8 mouse cellular contexts compared by ENCODE assay signal in the genomic region with DNA sequence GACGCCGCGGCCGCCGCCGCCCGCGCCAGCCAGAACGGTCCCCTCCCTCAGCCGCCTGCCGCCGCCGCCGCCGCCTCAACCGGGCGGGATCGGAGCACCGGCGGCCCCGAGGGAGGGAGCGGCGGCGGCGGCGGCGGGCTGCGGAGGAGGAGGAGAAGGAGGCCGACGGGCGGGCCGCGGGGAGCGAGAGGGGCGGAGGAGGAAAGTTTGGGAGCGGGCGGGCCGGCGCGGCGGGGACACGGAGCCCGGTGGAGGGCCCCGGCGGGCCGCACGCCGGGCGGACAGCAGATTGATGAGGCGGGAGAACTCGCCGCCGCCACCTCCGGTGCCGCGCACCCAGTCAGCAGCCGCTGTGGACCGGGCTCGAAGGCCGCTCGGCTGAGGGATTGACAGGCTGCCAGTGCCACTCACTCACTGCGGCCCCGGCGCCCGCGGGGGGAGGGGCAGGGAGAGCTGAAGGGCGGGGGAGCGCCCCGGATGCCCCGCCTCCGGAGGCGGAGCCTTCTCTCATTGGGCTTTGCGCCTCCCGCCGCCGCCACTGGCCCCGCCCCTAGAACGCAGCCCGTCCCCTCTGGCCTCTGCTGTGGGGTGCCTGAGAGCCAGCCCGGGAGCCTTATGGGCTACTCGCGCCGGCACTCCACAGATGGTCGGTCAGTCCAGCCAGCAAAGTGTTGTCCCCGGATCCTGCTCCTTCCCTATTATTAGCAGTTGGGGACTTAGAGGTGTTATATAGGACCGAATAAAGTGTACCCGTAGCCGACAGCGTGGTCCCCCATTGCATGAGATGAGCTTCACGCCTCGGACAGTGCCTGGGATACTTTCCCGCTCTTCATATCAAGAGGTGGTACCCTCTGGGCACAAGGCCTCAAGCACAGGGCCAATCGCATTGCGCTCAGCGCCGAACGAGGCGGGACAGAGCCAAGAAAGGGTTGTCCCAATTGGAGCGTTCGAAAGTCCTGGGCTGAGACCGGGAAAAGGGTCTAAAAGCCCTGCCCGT. TPM values are rescaled to one million over a fixed set of nuclear protein-coding genes. Genes with fewer than 3 reads are reported as not detected.
A peak's percentile ranks its signal among the peaks of the same experiment; 100 is the strongest.
DNase-seq lines count a peak whose midpoint lies in the region; ATAC-seq lines count a peak whose summit lies in the region.

A gene (minus strand): TSS at position 838 of the 997 bp plus-strand sequence.

- H3K9ac ChIP-seq in hindbrain, embryonic 13.5 days, result peak within 1 kb of the TSS; percentile 99

- H3K4me3 ChIP-seq in hindbrain, embryonic 13.5 days, result peak within 1 kb of the TSS; percentile 92

- H3K9me3 ChIP-seq in hindbrain, embryonic 13.5 days, result no peaks in the 10 kb centered on the region

- peak within 1 kb of the TSS; percentile 99 for H3K27ac ChIP-seq in hindbrain, embryonic 13.5 days

- whole genome bisulfite sequencing in hindbrain, embryonic 13.5 days, result under 1% methylated on average over 65 of the region's 102 CpGs

- H3K27me3 ChIP-seq in hindbrain, embryonic 13.5 days, result no peaks in the 10 kb centered on the region

- ATAC-seq in hindbrain, embryonic 13.5 days (ENCODE audit: low FRiP score), result peak; percentile 93

- no peaks in the 10 kb centered on the region for H3K36me3 ChIP-seq in hindbrain, embryonic 13.5 days

- H3K4me2 ChIP-seq in hindbrain, embryonic 13.5 days, result peak within 1 kb of the TSS; percentile 88

- peaks cover 27% of the 10 kb centered on the region for H3K4me1 ChIP-seq in hindbrain, embryonic 13.5 days (replicated peaks)

- DNase-seq in Muller cell, postnatal 12 days (ENCODE audit: inconsistent ontology term), result peak; percentile 98
- DNase-seq in cerebellum, adult 9-11 months, result peak; percentile 96
- peak; percentile 86 to 92 for DNase-seq in frontal cortex, postnatal 10 days (ENCODE audit: low spot score in 2 of 2)
- peak; percentile 79 to 86 for DNase-seq in layer of hippocampus, postnatal 25 days (ENCODE audit: extremely low spot score in 1 of 2, low spot score in 1 of 2)
- DNase-seq in lung, postnatal 25 days (ENCODE audit: low spot score), result peak; percentile 96
- DNase-seq in retina, embryonic 14.5 days (ENCODE audit: low spot score), result peak; percentile 98
- DNase-seq in thymus, postnatal 4 days, result peak; percentile 99

RNA-seq across cellular contexts. Expression of the gene that starts here (rescaled TPM):
- polyA plus RNA-seq in hindbrain, embryonic 13.5 days (2015; fragmentation: Nextera tagmentation; extraction: Ambion mirVana), result 133 TPM in 2 replicates
- total RNA-seq in layer of hippocampus, postnatal 25 days (2021), result 1 to 10 TPM; 7.0 to 8.2 TPM

Comparison
In these comparisons a context has a peak if more than half of its experiments do, and no peak if none do; other contexts are left out.
1. Peak in every context shown above with its lines: DNase-seq, ATAC-seq, H3K4me3 ChIP-seq and H3K27ac ChIP-seq.